Mouse (Mus musculus): Measurements from ENCODE around the gene Abca7. TPM values are rescaled to one million over a fixed set of nuclear protein-coding genes. Genes with fewer than 3 reads are reported as not detected.

The Abca7 gene
- total RNA-seq, 2 experiments from 2014 or later = 7.2 to 8.1 TPM

GRCm38 (mm10) chr10:80057683-80058326 is 61.5 kb downstream of the Abca7 start:
- DNase-seq = no peak
- intact Hi-C loops (cut with DNase I) = no loop called here

- intact Hi-C loops (cut with DNase I) = no loop called here
- peak; percentile 85 for DNase-seq
Observed at GRCm38 (mm10) chr10:80063104-80063503, 66.8 kb downstream of the Abca7 start.

- intact Hi-C loops (cut with DNase I) = no loop called here
Observed at GRCm38 (mm10) chr10:80063877-80064650, 67.8 kb downstream of the Abca7 start.

More at GRCm38 (mm10) chr10:80063877-80064650, 67.8 kb downstream of the Abca7 start:
- DNase-seq = no peak

Other genes with a start within 250 kb of the Abca7 start
- 10 to 100 TPM; 44.8 to 51.8 TPM for gene Polrmt, start 249.9 kb upstream of the Abca7 start, total RNA-seq (2021)
- 1 to 10 TPM; 1.3 to 1.7 TPM for gene Fgf22, start 241.4 kb upstream of the Abca7 start, total RNA-seq (2021)
- 10 to 100 TPM; 85.0 to 95.3 TPM for gene Rnf126, start 229.5 kb upstream of the Abca7 start, total RNA-seq (2021)
- gene Fstl3, start 219.2 kb upstream of the Abca7 start, total RNA-seq (2021) = 1 to 10 TPM; 2.5 to 3.2 TPM
- under 1 TPM in 1 of 2 experiments, not detected in 1; 0.52 TPM for gene Prss57, start 205.5 kb upstream of the Abca7 start, total RNA-seq (2021)
- gene Palm, start 202.9 kb upstream of the Abca7 start, total RNA-seq (2021) = 100 to 1,000 TPM; 404 to 409 TPM
- under 1 TPM; 0.46 to 0.76 TPM for gene Misp, start 175.5 kb upstream of the Abca7 start, total RNA-seq (2021)
- gene Ptbp1, start 142.1 kb upstream of the Abca7 start, total RNA-seq (2021) = 10 to 100 TPM; 91.7 to 92.7 TPM
- gene Prtn3, start 122.0 kb upstream of the Abca7 start, total RNA-seq (2021) = 1 to 10 TPM; 6.9 to 7.0 TPM
- 100 to 1,000 TPM; 277 to 305 TPM for gene Plppr3, start 121.9 kb upstream of the Abca7 start, total RNA-seq (2021)
- gene Elane, start 110.2 kb upstream of the Abca7 start, total RNA-seq (2021) = not detected
- not detected for gene Cfd, start 105.6 kb upstream of the Abca7 start, total RNA-seq (2021)
- gene Med16, start 87.6 kb upstream of the Abca7 start, total RNA-seq (2021) = 10 to 100 TPM; 56.4 to 59.6 TPM
- gene Gm26602, start 85.6 kb upstream of the Abca7 start, total RNA-seq (2021) = not detected
- 1 to 10 TPM; 5.0 to 6.8 TPM for gene Kiss1r, start 79.5 kb upstream of the Abca7 start, total RNA-seq (2021)
- gene R3hdm4, start 75.3 kb upstream of the Abca7 start, total RNA-seq (2021) = 100 to 1,000 TPM; 307 to 309 TPM
- gene Arid3a, start 69.5 kb upstream of the Abca7 start, total RNA-seq (2021) = 1 to 10 TPM; 6.3 to 9.5 TPM
- 10 to 100 TPM; 51.7 to 55.8 TPM for gene Wdr18, start 36.3 kb upstream of the Abca7 start, total RNA-seq (2021)
- gene Grin3b, start 25.8 kb upstream of the Abca7 start, total RNA-seq (2021) = under 1 TPM; 0.12 to 0.30 TPM
- 100 to 1,000 TPM; 117 to 127 TPM for gene Tmem259, start 12.2 kb upstream of the Abca7 start, total RNA-seq (2021)
- 10 to 100 TPM; 12.4 to 17.2 TPM for gene Cnn2, start 7.9 kb upstream of the Abca7 start, total RNA-seq (2021)
- gene Arhgap45, start 20.2 kb downstream of the Abca7 start, total RNA-seq (2021) = 1 to 10 TPM; 1.6 to 1.7 TPM
- 10 to 100 TPM; 63.9 to 74.2 TPM for gene Polr2e, start 43.3 kb downstream of the Abca7 start, total RNA-seq (2021)
- 100 to 1,000 TPM; 311 to 347 TPM for gene Gpx4, start 50.7 kb downstream of the Abca7 start, total RNA-seq (2021)
- 10 to 100 TPM; 28.8 to 30.8 TPM for gene Sbno2, start 109.1 kb downstream of the Abca7 start, total RNA-seq (2021)
- 100 to 1,000 TPM; 100 to 111 TPM for gene Stk11, start 119.3 kb downstream of the Abca7 start, total RNA-seq (2021)
- gene Atp5d, start 142.1 kb downstream of the Abca7 start, total RNA-seq (2021) = 100 to 1,000 TPM; 247 to 270 TPM
- 100 to 1,000 TPM; 299 to 316 TPM for gene Cbarp, start 144.3 kb downstream of the Abca7 start, total RNA-seq (2021)
- 100 to 1,000 TPM; 158 to 163 TPM for gene Midn, start 151.8 kb downstream of the Abca7 start, total RNA-seq (2021)
- gene Cirbp, start 169.5 kb downstream of the Abca7 start, total RNA-seq (2021) = 100 to 1,000 TPM; 211 to 228 TPM
- gene 1600002K03Rik, start 176.4 kb downstream of the Abca7 start, total RNA-seq (2021) = 1 to 10 TPM; 6.0 to 6.1 TPM
- 10 to 100 TPM; 25.5 to 28.6 TPM for gene Efna2, start 183.0 kb downstream of the Abca7 start, total RNA-seq (2021)
- gene Mum1, start 229.9 kb downstream of the Abca7 start, total RNA-seq (2021) = 10 to 100 TPM; 53.9 to 55.2 TPM

Measured in left cerebral cortex, postnatal 4 days (tissue).